Comparison of ENCODE assay signal across 31 mouse cellular contexts in the genomic region with DNA sequence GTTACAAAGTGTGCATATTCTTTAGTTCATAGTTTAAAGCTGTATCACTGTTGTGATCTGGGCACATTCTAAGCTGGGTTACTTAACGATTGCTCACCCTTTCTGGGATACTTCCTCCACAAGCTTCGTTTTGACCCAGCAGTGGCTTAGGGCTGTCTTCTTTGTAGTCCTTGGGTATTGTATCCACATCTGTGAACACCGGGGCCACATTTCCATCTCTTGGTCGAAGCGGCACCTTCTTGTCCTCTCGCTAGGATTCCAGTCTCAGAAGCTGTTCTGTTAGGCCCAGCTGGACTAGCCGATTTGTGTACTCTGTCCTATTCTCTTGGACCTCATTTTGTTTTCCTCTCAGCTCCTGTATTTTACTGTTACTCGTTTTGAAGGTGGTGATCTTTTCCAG.
"Had no signal": no experiment of that assay in that cellular context is flagged by ENCODE, and none has a peak within 500 bp of the region (broad histone marks: within the 10 kb centered on the region; RNA-seq: fewer than 3 reads in every experiment).

No protein-coding gene starts in this region.

- ATAC-seq: liver, embryonic 12.5 days; liver, postnatal 0 days; lung, postnatal 0 days; midbrain, embryonic 13.5 days; midbrain, embryonic 15.5 days; midbrain, embryonic 16.5 days had no signal

- H3K4me3 ChIP-seq: limb, embryonic 10.5 days; limb, embryonic 12.5 days; limb, embryonic 13.5 days; limb, embryonic 15.5 days; liver, embryonic 12.5 days; liver, embryonic 13.5 days; liver, embryonic 15.5 days; lung, embryonic 15.5 days; megakaryocyte, embryonic 14.5 days; midbrain, embryonic 10.5 days; midbrain, embryonic 12.5 days; midbrain, embryonic 13.5 days; midbrain, embryonic 15.5 days; myocyte; neural tube, embryonic 12.5 days had no signal

- H3K27ac ChIP-seq: limb, embryonic 10.5 days; limb, embryonic 12.5 days; limb, embryonic 13.5 days; limb, embryonic 15.5 days; liver, embryonic 12.5 days; liver, embryonic 13.5 days; liver, embryonic 14.5 days; liver, embryonic 15.5 days; lung, embryonic 15.5 days; macrophage; midbrain, embryonic 10.5 days; midbrain, embryonic 12.5 days; midbrain, embryonic 13.5 days; midbrain, embryonic 15.5 days; neural tube, embryonic 12.5 days had no signal

- H3K36me3 ChIP-seq: limb, embryonic 10.5 days; limb, embryonic 12.5 days; limb, embryonic 13.5 days; limb, embryonic 15.5 days; liver, embryonic 12.5 days; liver, embryonic 13.5 days; liver, embryonic 15.5 days; lung, embryonic 15.5 days; midbrain, embryonic 10.5 days; midbrain, embryonic 12.5 days; midbrain, embryonic 13.5 days; midbrain, embryonic 15.5 days; neural tube, embryonic 12.5 days had no signal

- H3K9ac ChIP-seq: limb, embryonic 12.5 days; limb, embryonic 13.5 days; limb, embryonic 15.5 days; liver, embryonic 12.5 days; liver, embryonic 13.5 days; liver, embryonic 14.5 days; liver, embryonic 15.5 days; liver, postnatal 0 days; lung, embryonic 14.5 days; lung, embryonic 15.5 days; midbrain, embryonic 12.5 days; midbrain, embryonic 13.5 days; midbrain, embryonic 15.5 days; neural tube, embryonic 12.5 days had no signal

- H3K4me1 ChIP-seq: limb, embryonic 13.5 days; limb, embryonic 15.5 days; liver, embryonic 12.5 days; liver, embryonic 13.5 days; liver, embryonic 15.5 days; lung, embryonic 15.5 days; midbrain, embryonic 12.5 days; midbrain, embryonic 15.5 days; neural tube, embryonic 12.5 days had no signal

- H3K27me3 ChIP-seq: limb, embryonic 12.5 days; limb, embryonic 13.5 days; limb, embryonic 15.5 days; liver, embryonic 12.5 days; liver, embryonic 13.5 days; liver, embryonic 15.5 days; megakaryocyte, embryonic 14.5 days; midbrain, embryonic 12.5 days; midbrain, embryonic 13.5 days; midbrain, embryonic 15.5 days; neural tube, embryonic 12.5 days had no signal

- H3K4me2 ChIP-seq: limb, embryonic 12.5 days; limb, embryonic 13.5 days; limb, embryonic 15.5 days; liver, embryonic 12.5 days; liver, embryonic 13.5 days; liver, embryonic 15.5 days; lung, embryonic 14.5 days; lung, embryonic 15.5 days; midbrain, embryonic 11.5 days; midbrain, embryonic 12.5 days; midbrain, embryonic 13.5 days; midbrain, embryonic 15.5 days; neural tube, embryonic 12.5 days had no signal

- DNase-seq: left cerebral cortex, postnatal 4 days; liver; liver, embryonic 13.5 days; liver, postnatal 0 days; lung, adult 18-20 months; lung, adult 2 months; lung, embryonic 14.5 days; lung, postnatal 10 days; lung, postnatal 14 days; lung, postnatal 36 days; lung, postnatal 4 days; midbrain, embryonic 14.5 days had no signal

- H3K9me3 ChIP-seq: limb, embryonic 10.5 days; limb, embryonic 12.5 days; limb, embryonic 13.5 days; limb, embryonic 15.5 days; liver, embryonic 12.5 days; liver, embryonic 13.5 days; liver, embryonic 15.5 days; lung, embryonic 15.5 days; megakaryocyte, embryonic 14.5 days; midbrain, embryonic 10.5 days; midbrain, embryonic 12.5 days; midbrain, embryonic 13.5 days; midbrain, embryonic 15.5 days; neural tube, embryonic 12.5 days had no signal
